Mouse (Mus musculus): Measurements from ENCODE around the gene Mpped1. TPM values are rescaled to one million over a fixed set of nuclear protein-coding genes. Genes with fewer than 3 reads are reported as not detected.

Mpped1 gene
- 1.1 and 1.5 TPM in 2 replicates for polyA plus RNA-seq (2012; rRNA removed)

DNA sequence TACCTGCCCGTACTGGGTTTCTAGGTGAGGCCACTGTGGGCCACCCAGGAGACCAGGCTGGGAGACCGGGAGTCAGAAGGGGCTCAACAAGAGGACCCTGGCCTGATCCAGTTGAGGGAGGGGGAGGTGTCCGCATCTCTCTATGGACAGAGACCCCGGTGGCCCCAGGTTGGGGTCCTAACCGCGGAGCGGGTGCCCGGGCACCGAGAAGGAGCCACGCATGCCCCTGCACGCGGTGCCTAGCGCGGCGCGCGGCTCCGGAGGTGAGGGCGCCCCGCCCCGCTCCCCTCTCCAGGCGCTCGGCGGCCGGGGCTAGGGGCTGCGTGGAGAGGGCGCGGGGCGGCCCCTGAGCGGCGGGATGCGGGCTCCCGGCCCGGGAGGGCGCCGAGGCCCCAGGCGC is at the start of gene Mpped1:
Gene Mpped1, plus strand, starts transcription at position 81 of the 400 bp plus-strand sequence.
- Histone ChIP-seq H3K27ac (ENCODE audit: insufficient read depth, low read length) (no peak within 1 kb of the TSS), H3K36me3 (ENCODE audit: control insufficient read depth, insufficient read depth, low read length) (no peaks in the 10 kb centered on the region), H3K27me3 (ENCODE audit: control insufficient read depth, insufficient read depth, low read length) (peaks cover 5% of the 10 kb centered on the region; the same call in 1 of the 2 replicates), H3K4me3 (ENCODE audit: extremely low read depth, insufficient read depth, insufficient read length) (no peak within 1 kb of the TSS), H3K4me1 (ENCODE audit: control insufficient read depth, insufficient read depth, insufficient read length) (no peaks in the 10 kb centered on the region)
- TF ChIP-seq POLR2A (IDR thresholded peaks at IDR 0.05; ENCODE audit: low read depth, low read length), result no peak
- no peak for TF ChIP-seq CTCF (IDR thresholded peaks at IDR 0.05; ENCODE audit: extremely low read depth, insufficient read depth, insufficient read length, insufficient replicate concordance)
- DNase-seq (ENCODE audit: low read depth in 1 of 2, low spot score in 2 of 2), result no peak
- WGBS, result 9% methylated on average over 19 of the region's 37 CpGs

DNA sequence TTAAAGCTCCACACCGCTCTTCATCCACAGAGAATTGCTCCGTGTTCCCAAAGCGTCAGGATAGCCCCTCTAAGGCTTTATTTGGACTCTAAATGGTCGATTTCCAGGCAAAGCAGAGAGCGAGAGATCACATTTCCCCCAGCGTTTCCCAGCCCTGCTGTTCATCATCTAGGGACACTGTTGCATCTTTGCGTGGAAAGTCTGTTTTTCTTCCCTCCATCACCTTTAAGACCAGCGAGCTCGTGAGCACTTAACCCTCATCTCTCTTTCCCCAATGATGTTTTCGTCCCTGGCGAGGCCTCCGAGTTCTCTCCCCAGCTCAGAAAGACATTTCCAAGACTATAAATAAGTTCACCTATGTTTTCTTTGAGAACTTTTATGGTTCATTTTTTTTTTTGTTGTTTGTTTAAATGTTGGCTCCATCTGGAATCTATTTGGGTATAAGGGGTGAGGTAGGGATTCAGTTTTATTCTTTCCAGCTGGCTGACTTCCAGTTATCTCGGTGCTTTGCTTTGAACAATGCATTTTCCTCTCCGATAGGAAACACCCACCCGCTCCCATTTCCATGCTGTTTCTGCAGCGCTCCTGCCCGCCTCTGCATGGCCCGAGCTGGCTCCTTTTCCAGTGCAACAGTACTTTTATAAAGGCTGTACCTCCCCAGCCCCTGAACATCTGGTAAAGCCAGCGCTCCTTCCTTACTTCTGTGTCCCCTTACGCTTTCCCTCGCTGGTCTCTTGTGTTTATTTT is 38.4 kb upstream of the Mpped1 start:
- H3K4me3 ChIP-seq (ENCODE audit: extremely low read depth, insufficient read depth, insufficient read length), result no peak overlapping the region
- no peaks in the 10 kb centered on the region for H3K36me3 ChIP-seq (ENCODE audit: control insufficient read depth, insufficient read depth, low read length)
- no peak overlapping the region for H3K27ac ChIP-seq (ENCODE audit: insufficient read depth, low read length)
- 53% methylated on average over 21 of the region's 21 CpGs for WGBS
- TF ChIP-seq CTCF (IDR thresholded peaks at IDR 0.05; ENCODE audit: extremely low read depth, insufficient read depth, insufficient read length, insufficient replicate concordance), result no peak
- DNase-seq (ENCODE audit: low read depth in 1 of 2, low spot score in 2 of 2), result no peak
- no peaks in the 10 kb centered on the region for H3K27me3 ChIP-seq (ENCODE audit: control insufficient read depth, insufficient read depth, low read length)
- H3K4me1 ChIP-seq (ENCODE audit: control insufficient read depth, insufficient read depth, insufficient read length), result no peaks in the 10 kb centered on the region

DNA sequence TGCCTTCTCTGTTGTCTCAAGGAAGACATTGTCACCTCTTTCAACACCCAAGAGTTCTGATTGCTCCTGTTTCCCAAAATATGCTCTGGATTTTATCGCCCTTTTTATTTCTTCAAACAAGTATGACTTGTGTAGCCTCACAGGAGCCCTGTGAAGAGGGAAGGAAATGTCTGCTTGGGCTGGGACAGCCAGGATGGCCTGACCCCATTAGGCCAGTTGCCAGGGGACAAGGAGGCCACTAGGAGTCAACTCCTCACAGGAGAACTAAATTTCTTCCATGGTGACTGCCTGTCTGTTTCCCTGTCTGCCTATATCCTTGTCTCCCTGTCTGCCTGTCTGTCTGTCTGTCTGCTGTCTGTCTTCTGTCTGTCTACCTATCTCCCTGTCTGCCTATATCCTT is 37.2 kb upstream of the Mpped1 start:
- H3K27ac ChIP-seq (ENCODE audit: insufficient read depth, low read length), result no peak overlapping the region
- H3K4me3 ChIP-seq (ENCODE audit: extremely low read depth, insufficient read depth, insufficient read length), result no peak overlapping the region
- H3K4me1 ChIP-seq (ENCODE audit: control insufficient read depth, insufficient read depth, insufficient read length), result no peaks in the 10 kb centered on the region
- H3K36me3 ChIP-seq (ENCODE audit: control insufficient read depth, insufficient read depth, low read length), result no peaks in the 10 kb centered on the region
- H3K27me3 ChIP-seq (ENCODE audit: control insufficient read depth, insufficient read depth, low read length), result no peaks in the 10 kb centered on the region
- 85% methylated on average over 1 of the region's 1 CpGs for WGBS
- TF ChIP-seq POLR2A (IDR thresholded peaks at IDR 0.05; ENCODE audit: low read depth, low read length) (no peak), CTCF (IDR thresholded peaks at IDR 0.05; ENCODE audit: extremely low read depth, insufficient read depth, insufficient read length, insufficient replicate concordance) (no peak)
- DNase-seq (ENCODE audit: low read depth in 1 of 2, low spot score in 2 of 2), result no peak

DNA sequence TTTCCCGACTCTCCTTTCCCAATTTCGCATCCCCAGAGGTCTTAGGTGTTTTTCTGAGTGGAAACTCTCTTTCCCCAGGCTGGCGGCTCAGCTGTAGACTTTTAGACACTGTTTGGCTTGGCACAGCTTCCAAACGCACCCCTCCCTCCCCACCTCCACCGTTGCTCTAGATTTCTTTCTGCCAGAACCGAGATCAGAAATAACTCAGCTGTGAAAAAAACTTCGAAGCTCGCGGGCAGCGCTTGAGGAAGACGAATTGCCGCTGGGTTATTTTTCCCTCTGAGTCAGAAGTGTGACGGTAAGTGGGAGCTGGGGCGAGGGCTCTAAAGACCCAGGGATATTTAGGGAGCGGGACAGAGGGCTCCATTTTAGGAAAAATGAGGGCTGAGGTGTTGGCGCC is 33.0 kb upstream of the Mpped1 start:
- no peak for TF ChIP-seq POLR2A (IDR thresholded peaks at IDR 0.05; ENCODE audit: low read depth, low read length)
- no peak for TF ChIP-seq CTCF (IDR thresholded peaks at IDR 0.05; ENCODE audit: extremely low read depth, insufficient read depth, insufficient read length, insufficient replicate concordance)
- Histone ChIP-seq H3K27ac (ENCODE audit: insufficient read depth, low read length) (no peak overlapping the region), H3K36me3 (ENCODE audit: control insufficient read depth, insufficient read depth, low read length) (no peaks in the 10 kb centered on the region), H3K4me3 (ENCODE audit: extremely low read depth, insufficient read depth, insufficient read length) (no peak overlapping the region), H3K27me3 (ENCODE audit: control insufficient read depth, insufficient read depth, low read length) (no peaks in the 10 kb centered on the region), H3K4me1 (ENCODE audit: control insufficient read depth, insufficient read depth, insufficient read length) (no peaks in the 10 kb centered on the region)
- WGBS, result 78% methylated on average over 16 of the region's 16 CpGs
- DNase-seq (ENCODE audit: low read depth in 1 of 2, low spot score in 2 of 2), result no peak

DNA sequence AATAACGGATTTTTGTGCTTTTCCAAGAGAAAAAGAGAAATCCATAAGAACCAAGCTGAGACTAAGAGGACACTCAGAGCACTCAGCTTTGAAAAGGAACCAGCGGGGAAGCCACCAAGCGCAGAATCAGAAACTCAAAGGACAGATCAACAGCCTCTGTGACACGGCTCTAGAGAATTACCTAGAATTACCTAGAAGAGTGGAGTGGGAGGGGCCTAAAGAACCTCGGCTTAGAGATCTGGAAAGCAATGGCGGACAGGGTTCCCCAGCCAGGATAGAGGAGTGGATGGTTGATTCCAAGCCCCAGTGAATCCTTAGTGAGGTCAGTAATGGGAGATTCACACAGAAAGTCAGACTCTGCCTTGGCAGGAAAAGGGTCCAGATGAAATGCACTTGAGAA is 30.3 kb upstream of the Mpped1 start:
- Histone ChIP-seq H3K27ac (ENCODE audit: insufficient read depth, low read length) (no peak overlapping the region), H3K36me3 (ENCODE audit: control insufficient read depth, insufficient read depth, low read length) (no peaks in the 10 kb centered on the region), H3K4me1 (ENCODE audit: control insufficient read depth, insufficient read depth, insufficient read length) (no peaks in the 10 kb centered on the region), H3K4me3 (ENCODE audit: extremely low read depth, insufficient read depth, insufficient read length) (no peak overlapping the region), H3K27me3 (ENCODE audit: control insufficient read depth, insufficient read depth, low read length) (no peaks in the 10 kb centered on the region)
- TF ChIP-seq POLR2A (IDR thresholded peaks at IDR 0.05; ENCODE audit: low read depth, low read length), result no peak
- TF ChIP-seq CTCF (IDR thresholded peaks at IDR 0.05; ENCODE audit: extremely low read depth, insufficient read depth, insufficient read length, insufficient replicate concordance), result no peak
- no peak for DNase-seq (ENCODE audit: low read depth in 1 of 2, low spot score in 2 of 2)
- 73% methylated on average over 6 of the region's 6 CpGs for WGBS

DNA sequence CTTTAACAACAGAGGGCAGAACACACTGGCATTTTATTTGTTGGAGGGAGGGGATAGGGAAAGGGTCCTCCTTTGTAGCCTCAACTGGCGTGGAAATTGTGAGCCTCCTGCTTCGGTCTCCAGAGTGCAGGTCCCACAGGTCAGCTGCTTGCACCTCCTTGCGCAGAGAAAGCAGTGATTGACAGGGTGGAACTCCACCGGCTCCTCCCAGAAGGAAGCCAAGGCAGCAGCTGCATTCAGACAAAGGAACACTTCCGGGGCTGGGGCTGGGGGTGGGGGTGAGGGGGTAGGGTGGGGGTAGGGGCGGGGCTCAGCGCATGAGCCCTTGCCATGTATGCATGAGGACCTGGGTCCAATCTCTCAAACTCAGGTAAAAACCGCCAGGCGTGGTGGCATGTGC is 29.8 kb upstream of the Mpped1 start:
- H3K27ac ChIP-seq (ENCODE audit: insufficient read depth, low read length), result no peak overlapping the region
- 55% methylated on average over 9 of the region's 9 CpGs for WGBS
- H3K4me1 ChIP-seq (ENCODE audit: control insufficient read depth, insufficient read depth, insufficient read length), result no peaks in the 10 kb centered on the region
- DNase-seq (ENCODE audit: low read depth in 1 of 2, low spot score in 2 of 2), result no peak
- H3K27me3 ChIP-seq (ENCODE audit: control insufficient read depth, insufficient read depth, low read length), result no peaks in the 10 kb centered on the region
- TF ChIP-seq POLR2A (IDR thresholded peaks at IDR 0.05; ENCODE audit: low read depth, low read length) (no peak), CTCF (IDR thresholded peaks at IDR 0.05; ENCODE audit: extremely low read depth, insufficient read depth, insufficient read length, insufficient replicate concordance) (no peak)
- no peak overlapping the region for H3K4me3 ChIP-seq (ENCODE audit: extremely low read depth, insufficient read depth, insufficient read length)
- H3K36me3 ChIP-seq (ENCODE audit: control insufficient read depth, insufficient read depth, low read length), result no peaks in the 10 kb centered on the region

DNA sequence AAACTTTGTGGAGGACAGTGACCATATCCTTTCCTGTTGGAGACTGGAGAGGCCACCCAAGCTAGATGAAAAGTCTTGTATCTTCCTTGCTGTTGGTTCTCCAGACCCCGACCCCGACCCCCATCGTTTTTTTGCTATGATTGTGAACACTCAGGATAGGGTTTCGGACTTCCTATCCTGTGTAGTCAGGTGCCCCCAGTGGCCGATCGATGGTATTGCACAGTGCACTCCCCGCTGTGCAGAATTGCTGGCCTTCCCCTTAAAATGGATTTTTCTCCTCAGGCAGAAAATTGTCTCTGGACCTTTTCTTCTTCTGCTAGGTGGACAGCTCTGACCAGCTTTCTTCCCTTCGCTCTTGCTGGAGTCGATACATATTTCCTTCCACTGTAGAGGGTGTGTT is 22.5 kb upstream of the Mpped1 start:
- no peaks in the 10 kb centered on the region for H3K27me3 ChIP-seq (ENCODE audit: control insufficient read depth, insufficient read depth, low read length)
- no peak overlapping the region for H3K4me3 ChIP-seq (ENCODE audit: extremely low read depth, insufficient read depth, insufficient read length)
- 37% methylated on average over 9 of the region's 9 CpGs for WGBS
- H3K36me3 ChIP-seq (ENCODE audit: control insufficient read depth, insufficient read depth, low read length), result no peaks in the 10 kb centered on the region
- no peak for DNase-seq (ENCODE audit: low read depth in 1 of 2, low spot score in 2 of 2)
- H3K27ac ChIP-seq (ENCODE audit: insufficient read depth, low read length), result no peak overlapping the region
- H3K4me1 ChIP-seq (ENCODE audit: control insufficient read depth, insufficient read depth, insufficient read length), result no peaks in the 10 kb centered on the region
- TF ChIP-seq POLR2A (IDR thresholded peaks at IDR 0.05; ENCODE audit: low read depth, low read length), result no peak
- TF ChIP-seq CTCF (IDR thresholded peaks at IDR 0.05; ENCODE audit: extremely low read depth, insufficient read depth, insufficient read length, insufficient replicate concordance), result peak; percentile 37; the same call in 1 of the 2 replicates

All from spleen, adult 2 months (tissue).